ENCODE assay signal across 12 mouse cellular contexts in the genomic region with DNA sequence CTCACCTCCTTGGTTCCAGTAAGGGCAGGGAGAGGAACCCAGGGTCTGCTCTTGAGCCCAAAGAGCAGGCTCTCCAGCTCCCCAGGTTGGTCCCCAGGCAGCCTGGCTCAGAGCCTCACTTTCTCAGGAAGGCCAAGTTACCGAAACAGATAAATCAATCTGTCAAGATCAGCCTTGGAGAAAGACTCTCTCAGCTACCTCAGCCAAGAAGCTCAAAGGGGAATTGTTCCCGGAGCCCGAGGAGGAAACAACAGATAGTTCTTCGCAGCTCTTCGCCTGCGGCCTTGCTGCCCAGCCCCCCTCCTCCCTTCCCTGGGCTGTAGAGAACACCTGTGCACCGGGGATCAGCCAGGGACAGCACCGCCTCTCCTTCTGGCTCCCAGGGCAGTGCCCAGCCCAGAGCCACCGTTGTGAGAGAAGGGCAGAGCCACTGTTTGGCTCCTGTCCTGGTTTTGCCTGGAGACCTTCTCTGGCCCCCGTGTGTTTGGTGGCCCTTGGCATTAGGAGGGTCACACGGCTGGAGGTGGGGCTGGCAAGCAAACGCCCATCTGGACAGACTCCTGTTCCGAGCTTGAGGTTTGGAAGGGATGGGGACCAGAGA. TPM values are rescaled to one million over a fixed set of nuclear protein-coding genes. Genes with fewer than 3 reads are reported as not detected.
DNase-seq lines count a peak whose midpoint lies in the region; ATAC-seq lines count a peak whose summit lies in the region.
"Had no signal": no experiment of that assay in that cellular context is flagged by ENCODE, and none has a peak within 500 bp of the region (broad histone marks: within the 10 kb centered on the region; RNA-seq: fewer than 3 reads in every experiment).

No protein-coding gene starts in this region.

- peak; percentile 41; the same call in 1 of the 2 replicates for ATAC-seq in intestine, embryonic 15.5 days
- no peak for ATAC-seq in intestine, embryonic 16.5 days
- ATAC-seq in granulocyte monocyte progenitor cell, adult 5-6 weeks (replicated peaks; ENCODE audit: poor library complexity, severe bottlenecking) = no peak
- ATAC-seq: liver, embryonic 12.5 days had no signal

- no peak overlapping the region for H3K27ac ChIP-seq in intestine, embryonic 15.5 days
- H3K27ac ChIP-seq in intestine, embryonic 16.5 days (ENCODE audit: low read length) = no peak overlapping the region
- H3K27ac ChIP-seq: embryonic facial prominence, embryonic 15.5 days; liver, embryonic 12.5 days had no signal

- no peaks in the 10 kb centered on the region for H3K36me3 ChIP-seq in intestine, embryonic 15.5 days
- no peaks in the 10 kb centered on the region for H3K36me3 ChIP-seq in intestine, embryonic 16.5 days (ENCODE audit: control insufficient read depth, insufficient read depth, low read length)
- H3K36me3 ChIP-seq: embryonic facial prominence, embryonic 15.5 days; liver, embryonic 12.5 days had no signal

- WGBS in intestine, embryonic 15.5 days = 29% methylated on average over 13 of the region's 13 CpGs
- WGBS in intestine, embryonic 16.5 days = 35% methylated on average over 13 of the region's 13 CpGs

- peaks cover 3% of the 10 kb centered on the region; the same call in 1 of the 2 replicates for H3K27me3 ChIP-seq in intestine, embryonic 15.5 days (replicated peaks)
- H3K27me3 ChIP-seq in intestine, embryonic 16.5 days (replicated peaks; ENCODE audit: control insufficient read depth, insufficient read depth, low read length) = no peaks in the 10 kb centered on the region
- H3K27me3 ChIP-seq: CH12.LX; embryonic facial prominence, embryonic 15.5 days had no signal

- H3K4me3 ChIP-seq in intestine, embryonic 15.5 days (replicated peaks) = no peak overlapping the region
- H3K4me3 ChIP-seq in intestine, embryonic 16.5 days (ENCODE audit: low read length) = no peak overlapping the region
- H3K4me3 ChIP-seq: embryonic facial prominence, embryonic 15.5 days; liver, embryonic 12.5 days had no signal

- H3K4me2 ChIP-seq in intestine, embryonic 15.5 days (replicated peaks) = no peak overlapping the region
- H3K4me2 ChIP-seq in intestine, embryonic 16.5 days (ENCODE audit: low read depth, low read length) = no peak overlapping the region
- H3K4me2 ChIP-seq: embryonic facial prominence, embryonic 15.5 days; liver, embryonic 12.5 days had no signal

- H3K9ac ChIP-seq in intestine, embryonic 15.5 days = no peak overlapping the region
- H3K9ac ChIP-seq in intestine, embryonic 16.5 days (ENCODE audit: low read depth, low read length) = no peak overlapping the region
- H3K9ac ChIP-seq: embryonic facial prominence, embryonic 15.5 days; liver, embryonic 12.5 days had no signal

- 0 out of 2 replicates have a peak, but pooled peaks cover 3% of the 10 kb centered on the region for H3K4me1 ChIP-seq in intestine, embryonic 15.5 days (replicated peaks)
- H3K4me1 ChIP-seq in intestine, embryonic 16.5 days (ENCODE audit: control insufficient read depth, insufficient read depth, low read length) = no peaks in the 10 kb centered on the region
- H3K4me1 ChIP-seq: embryonic facial prominence, embryonic 15.5 days; liver, embryonic 12.5 days had no signal

- DNase-seq in adipocyte (ENCODE audit: low spot score) = peak; percentile 93
- DNase-seq in adrenal gland, postnatal 36 days = peak; percentile 32 to 58
- peak; percentile 51 to 62 for DNase-seq in cerebellum, postnatal 36 days
- DNase-seq in thymus, postnatal 4 days = no peak
- DNase-seq in thymus, postnatal 14 days = no peak

- H3K9me3 ChIP-seq in intestine, embryonic 15.5 days = no peaks in the 10 kb centered on the region
- H3K9me3 ChIP-seq in intestine, embryonic 16.5 days (ENCODE audit: control insufficient read depth, low read length) = no peaks in the 10 kb centered on the region
- H3K9me3 ChIP-seq: embryonic facial prominence, embryonic 15.5 days; liver, embryonic 12.5 days had no signal

RNA-seq across cellular contexts. Expression of gene Gli2, which starts 44.6 kb away (rescaled TPM):
- 7.2 and 7.4 TPM in 2 replicates for polyA plus RNA-seq in intestine, embryonic 15.5 days (2015; fragmentation: Nextera tagmentation; extraction: Ambion mirVana)
- 4.4 and 5.4 TPM in 2 replicates for polyA plus RNA-seq in intestine, embryonic 16.5 days (2015; fragmentation: Nextera tagmentation; extraction: Ambion mirVana)
- total RNA-seq in adrenal gland, postnatal 36 days (2021) = under 1 TPM; 0.60 to 0.66 TPM
- total RNA-seq in granulocyte monocyte progenitor cell, adult 5-6 weeks (2014; fragmentation: Nextera tagmentation) = not detected in 2 replicates
- total RNA-seq in granulocyte monocyte progenitor cell, adult 5-6 weeks (2017) = not detected in 2 replicates
- total RNA-seq: CH12.LX; hematopoietic stem cell, adult 5-6 weeks had no signal

Comparison
In these comparisons a context has a peak if more than half of its experiments do, and no peak if none do; other contexts are left out.
1. DNase-seq: peak in adipocyte (single experiment), adrenal gland, postnatal 36 days (2 of 2) and cerebellum, postnatal 36 days (2 of 2); none in thymus, postnatal 4 days (single experiment) and thymus, postnatal 14 days (single experiment).